Comparison of ENCODE assay signal across 20 mouse cellular contexts in the genomic region with DNA sequence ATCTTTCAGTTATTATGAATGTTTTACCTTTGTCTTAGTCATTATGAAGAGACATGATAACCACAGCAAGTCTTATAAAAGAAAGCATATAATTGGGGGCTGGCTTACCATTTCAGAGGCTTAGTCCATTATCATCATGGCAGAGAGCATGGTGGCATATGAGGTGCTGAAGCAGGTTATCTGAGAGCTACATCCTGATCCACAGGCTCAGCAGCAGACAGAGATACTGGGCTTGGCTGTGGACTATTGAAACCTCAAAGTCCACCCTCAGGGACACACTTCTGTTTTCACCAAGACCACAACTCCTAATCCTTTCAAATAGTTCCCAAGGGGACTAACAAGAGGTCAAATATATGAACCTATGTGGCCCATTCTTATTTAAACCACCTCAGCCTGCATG. TPM values are rescaled to one million over a fixed set of nuclear protein-coding genes. Genes with fewer than 3 reads are reported as not detected.
"Had no signal": no experiment of that assay in that cellular context is flagged by ENCODE, and none has a peak within 500 bp of the region (broad histone marks: within the 10 kb centered on the region; RNA-seq: fewer than 3 reads in every experiment).

No protein-coding gene starts in this region.

- H3K4me1 ChIP-seq: midbrain, embryonic 13.5 days; midbrain, embryonic 15.5 days; neural tube, embryonic 12.5 days; stomach, embryonic 15.5 days had no signal

- H3K4me2 ChIP-seq: lung, embryonic 14.5 days; midbrain, embryonic 11.5 days; midbrain, embryonic 13.5 days; midbrain, embryonic 15.5 days; neural tube, embryonic 12.5 days; stomach, embryonic 15.5 days had no signal

- H3K9me3 ChIP-seq: midbrain, embryonic 13.5 days; midbrain, embryonic 15.5 days; neural tube, embryonic 12.5 days; stomach, embryonic 15.5 days had no signal

- H3K9ac ChIP-seq: lung, embryonic 14.5 days; midbrain, embryonic 13.5 days; midbrain, embryonic 15.5 days; neural tube, embryonic 12.5 days; stomach, embryonic 15.5 days had no signal

- DNase-seq: lung, embryonic 14.5 days; lung, postnatal 4 days; right cerebral cortex, postnatal 14 days; thymus, adult 2 months; thymus, postnatal 25 days; thymus, postnatal 4 days had no signal

- ATAC-seq: midbrain, embryonic 13.5 days; midbrain, embryonic 15.5 days had no signal

- H3K27ac ChIP-seq: midbrain, embryonic 13.5 days; midbrain, embryonic 15.5 days; neural tube, embryonic 12.5 days; stomach, embryonic 15.5 days; stomach, postnatal 0 days had no signal

- H3K36me3 ChIP-seq: midbrain, embryonic 13.5 days; midbrain, embryonic 15.5 days; neural tube, embryonic 12.5 days; stomach, embryonic 15.5 days had no signal

- H3K27me3 ChIP-seq: midbrain, embryonic 13.5 days; midbrain, embryonic 15.5 days; neural tube, embryonic 12.5 days; stomach, embryonic 15.5 days had no signal

- H3K4me3 ChIP-seq: midbrain, embryonic 13.5 days; midbrain, embryonic 15.5 days; neural tube, embryonic 12.5 days; stomach, embryonic 15.5 days had no signal

RNA-seq across cellular contexts. Expression of a gene that starts 42.5 kb away (rescaled TPM):
- total RNA-seq: megakaryocyte, adult 5-6 weeks; midbrain, postnatal 0 days; monocyte, adult 5-6 weeks; neutrophil, adult 5-6 weeks had no signal
- polyA plus RNA-seq: lung, embryonic 14.5 days; lung, embryonic 16.5 days; midbrain, embryonic 11.5 days; midbrain, embryonic 13.5 days; midbrain, embryonic 15.5 days; midbrain, postnatal 0 days; neural tube, embryonic 12.5 days; neural tube, embryonic 14.5 days; spleen, adult 2 months; stomach, embryonic 15.5 days; stomach, postnatal 0 days; thymus, adult 2 months; urinary bladder, adult 2 months had no signal
